Mouse (Mus musculus): ENCODE measurements at regions not wholly inside any gene's neighbourhood (a gene's known extent, or its start where the extent isn't known, plus 50 kb on each side); places are given as distances from the start of the nearest gene placed in this dataset.

DNA sequence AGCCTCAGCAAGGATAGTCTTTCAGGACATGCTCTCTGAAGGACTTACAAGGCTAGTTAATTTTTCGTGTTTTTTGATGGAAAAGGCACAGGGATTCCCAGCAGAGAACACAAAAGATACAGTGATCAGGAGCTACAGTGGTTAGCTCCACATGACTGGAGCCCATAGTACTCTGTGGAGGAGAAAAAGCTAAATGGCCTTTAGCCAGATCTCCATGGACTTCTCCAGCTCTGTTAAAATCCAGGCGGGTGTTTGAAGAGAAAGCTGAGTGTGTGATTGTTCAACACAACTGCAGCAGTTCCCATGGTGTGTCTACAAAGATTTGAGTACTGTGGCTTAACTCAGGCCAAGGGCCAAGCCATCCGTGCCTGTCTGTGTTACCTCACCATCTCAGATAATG, 57.0 kb upstream of the Gm4737 start:
- 55% methylated on average over 3 of the region's 3 CpGs for WGBS
- ATAC-seq (peak; percentile 49), DNase-seq (ENCODE audit: low spot score) (peak; percentile 20)
- no peaks in the 10 kb centered on the region for H3K4me1 ChIP-seq (ENCODE audit: insufficient read depth, low read length)
- H3K27ac ChIP-seq = no peak overlapping the region
- H3K4me3 ChIP-seq (ENCODE audit: low read length) = no peak overlapping the region
- H3K9ac ChIP-seq (replicated peaks; ENCODE audit: low read length) = no peak overlapping the region
- no peaks in the 10 kb centered on the region for H3K36me3 ChIP-seq (ENCODE audit: insufficient read depth, low read length)
- H3K9me3 ChIP-seq (ENCODE audit: low read length) = no peaks in the 10 kb centered on the region
- no peak for TF ChIP-seq CTCF (IDR thresholded peaks at IDR 0.05; ENCODE audit: low read depth)
- no peak overlapping the region for H3K4me2 ChIP-seq (ENCODE audit: low read depth, low read length)
- no peaks in the 10 kb centered on the region for H3K27me3 ChIP-seq (ENCODE audit: insufficient read depth, low read length)

DNA sequence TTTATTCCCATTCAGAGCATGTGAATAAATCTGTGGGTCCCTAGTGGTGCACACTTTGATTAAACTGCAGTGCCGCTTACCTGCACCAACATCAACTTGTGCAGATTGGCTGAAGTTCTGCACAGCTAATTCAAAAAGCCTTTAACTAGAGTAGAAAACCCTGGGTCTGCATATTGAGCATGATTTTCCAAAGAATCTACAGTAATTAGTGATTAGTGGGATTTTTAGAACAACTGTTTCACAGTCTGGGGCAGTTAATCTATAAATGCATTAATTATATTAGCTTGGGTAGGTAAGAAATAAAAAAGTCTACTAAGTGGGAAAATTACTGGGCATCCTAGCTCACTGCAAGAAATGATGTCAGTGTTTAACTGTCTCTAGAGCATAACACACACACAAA, 50.2 kb upstream of the Gm4737 start:
- Histone ChIP-seq H3K4me1 (ENCODE audit: insufficient read depth, low read length) (no peaks in the 10 kb centered on the region), H3K9ac (replicated peaks; ENCODE audit: low read length) (no peak overlapping the region), H3K4me2 (ENCODE audit: low read depth, low read length) (no peak overlapping the region), H3K9me3 (ENCODE audit: low read length) (no peaks in the 10 kb centered on the region), H3K36me3 (ENCODE audit: insufficient read depth, low read length) (no peaks in the 10 kb centered on the region), H3K27me3 (ENCODE audit: insufficient read depth, low read length) (no peaks in the 10 kb centered on the region), H3K4me3 (ENCODE audit: low read length) (no peak overlapping the region), H3K27ac (no peak overlapping the region)
- DNase-seq (ENCODE audit: low spot score) (no peak), ATAC-seq (no peak)
- 70% methylated on average over 1 of the region's 1 CpGs for WGBS
- TF ChIP-seq CTCF (IDR thresholded peaks at IDR 0.05; ENCODE audit: low read depth) = no peak
